In the genomic region with DNA sequence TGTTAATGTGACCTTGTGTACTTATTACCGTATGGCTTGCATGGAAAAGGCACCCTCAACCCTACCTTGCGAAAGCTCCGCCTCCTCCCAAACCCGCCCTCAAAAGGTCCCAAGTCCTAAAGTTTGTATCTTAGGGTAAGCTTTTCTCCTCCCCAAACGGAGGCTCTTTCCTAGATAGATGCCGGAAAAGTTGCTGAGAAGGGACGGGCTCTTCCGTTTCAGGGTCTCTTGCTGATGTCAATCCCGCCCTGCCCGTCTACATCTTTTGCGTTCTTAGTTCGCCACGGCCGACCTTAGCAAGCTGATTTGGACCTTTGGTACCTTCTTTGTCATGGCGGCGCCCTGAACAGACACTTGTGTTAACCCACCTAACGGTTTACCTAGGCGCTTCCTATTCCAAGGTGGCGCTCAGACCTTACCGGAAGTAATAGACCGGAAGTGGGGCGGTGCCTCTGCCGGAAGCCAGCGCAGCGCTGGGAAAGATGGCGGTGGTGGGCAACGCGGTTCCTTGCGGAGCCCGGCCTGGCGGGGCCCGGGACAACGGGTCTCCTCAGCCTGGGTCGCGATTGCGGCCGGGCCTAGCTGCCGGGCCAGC, we compare ENCODE assay signal across 8 mouse cellular contexts. TPM values are rescaled to one million over a fixed set of nuclear protein-coding genes. Genes with fewer than 3 reads are reported as not detected.
DNase-seq lines count a peak whose midpoint lies in the region; ATAC-seq and TF ChIP-seq lines count a peak whose summit lies in the region.

Gene Atp13a1 (plus strand): TSS at position 391 of the 595 bp plus-strand sequence.
Gene Zfp866 (minus strand): TSS at position 406 of the 595 bp plus-strand sequence.

- ATAC-seq in forebrain, embryonic 12.5 days (ENCODE audit: low FRiP score), result peak; percentile 93
- peak; percentile 96 for ATAC-seq in liver, postnatal 0 days
- ATAC-seq in neural tube, embryonic 14.5 days (ENCODE audit: low read depth), result peak; percentile 96

- H3K36me3 ChIP-seq in E14TG2a.4 (ENCODE audit: insufficient read depth, low read length), result peaks cover 38% of the 10 kb centered on the region
- H3K36me3 ChIP-seq in forebrain, embryonic 12.5 days (replicated peaks), result peaks cover 27% of the 10 kb centered on the region
- peaks cover 22% of the 10 kb centered on the region for H3K36me3 ChIP-seq in liver, postnatal 0 days (replicated peaks; ENCODE audit: insufficient read depth, low read length)
- H3K36me3 ChIP-seq in neural tube, embryonic 14.5 days (ENCODE audit: control insufficient read depth, insufficient read depth, low read length), result peaks cover 6% of the 10 kb centered on the region; the same call in 1 of the 2 replicates

- under 1% methylated on average over 38 of the region's 38 CpGs for WGBS in forebrain, embryonic 12.5 days
- under 1% methylated on average over 38 of the region's 38 CpGs for WGBS in large intestine, adult 2 months
- WGBS in liver, postnatal 0 days (ENCODE audit: insufficient replicate concordance), result 0% methylated on average over 38 of the region's 38 CpGs
- under 1% methylated on average over 38 of the region's 38 CpGs for WGBS in neural tube, embryonic 14.5 days

- H3K4me3 ChIP-seq in E14TG2a.4 (replicated peaks; ENCODE audit: low read length), result peak within 1 kb of the TSS; percentile 96
- H3K4me3 ChIP-seq in forebrain, embryonic 12.5 days (replicated peaks), result peak within 1 kb of the TSS; percentile 100
- H3K4me3 ChIP-seq in liver, postnatal 0 days (ENCODE audit: low read depth, low read length), result peak within 1 kb of the TSS; percentile 98
- peak within 1 kb of the TSS; percentile 97 for H3K4me3 ChIP-seq in neural tube, embryonic 14.5 days (ENCODE audit: low read depth, low read length)

- peak within 1 kb of the TSS; percentile 84 for H3K27ac ChIP-seq in forebrain, embryonic 12.5 days
- H3K27ac ChIP-seq in liver, postnatal 0 days (ENCODE audit: low read depth), result peak within 1 kb of the TSS; percentile 98
- peak within 1 kb of the TSS; percentile 63 for H3K27ac ChIP-seq in neural tube, embryonic 14.5 days (ENCODE audit: low read depth, low read length)

- peak within 1 kb of the TSS; percentile 75 for H3K4me2 ChIP-seq in forebrain, embryonic 12.5 days
- H3K4me2 ChIP-seq in liver, postnatal 0 days (ENCODE audit: low read depth, low read length), result peak within 1 kb of the TSS; percentile 79
- H3K4me2 ChIP-seq in neural tube, embryonic 14.5 days (ENCODE audit: low read depth, low read length), result peak within 1 kb of the TSS; percentile 90

- TF ChIP-seq CTCF in E14TG2a.4 (conservative IDR thresholded peaks at IDR 0.05; ENCODE audit: low read length), result no peak
- TF ChIP-seq CTCF in liver, postnatal 0 days (IDR thresholded peaks at IDR 0.05; ENCODE audit: low read depth), result no peak

- DNase-seq in c-Kit-positive CD71-positive TER-119-negative erythroid progenitor cells, embryonic 14.5 days (ENCODE audit: low read depth), result peak; percentile 83
- peak; percentile 93 to 94 for DNase-seq in heart, postnatal 10 days
- DNase-seq in large intestine, adult 2 months (ENCODE audit: low read depth, low spot score), result peak; percentile 76
- DNase-seq in liver, postnatal 0 days, result peak; percentile 93
- DNase-seq in testis, postnatal 10 days (ENCODE audit: low spot score), result peak; percentile 89

- peak within 1 kb of the TSS; percentile 93 for H3K9ac ChIP-seq in forebrain, embryonic 12.5 days
- peak within 1 kb of the TSS; percentile 94 for H3K9ac ChIP-seq in liver, postnatal 0 days (replicated peaks)
- peak within 1 kb of the TSS; percentile 89 for H3K9ac ChIP-seq in neural tube, embryonic 14.5 days (replicated peaks; ENCODE audit: low read depth, low read length)

- no peaks in the 10 kb centered on the region for H3K27me3 ChIP-seq in E14TG2a.4 (ENCODE audit: insufficient read depth, low read length)
- H3K27me3 ChIP-seq in forebrain, embryonic 12.5 days, result no peaks in the 10 kb centered on the region
- no peaks in the 10 kb centered on the region for H3K27me3 ChIP-seq in liver, postnatal 0 days (ENCODE audit: insufficient read depth, low read length)
- H3K27me3 ChIP-seq in neural tube, embryonic 14.5 days (ENCODE audit: control insufficient read depth, insufficient read depth, low read length), result no peaks in the 10 kb centered on the region

- intact Hi-C loops in heart, postnatal 10 days (cut with DNase I), result loop anchor here (1.0 to 5.0 kb wide), 2 partner anchors 75 to 164 kb away; partner anchors contain the start of gene Zfp868

- no peaks in the 10 kb centered on the region for H3K9me3 ChIP-seq in E14TG2a.4 (ENCODE audit: low read length)
- H3K9me3 ChIP-seq in forebrain, embryonic 12.5 days, result no peaks in the 10 kb centered on the region
- no peaks in the 10 kb centered on the region for H3K9me3 ChIP-seq in liver, postnatal 0 days (ENCODE audit: low read length)
- H3K9me3 ChIP-seq in neural tube, embryonic 14.5 days (ENCODE audit: control insufficient read depth, low read length), result no peaks in the 10 kb centered on the region

- TF ChIP-seq EP300 in liver, postnatal 0 days (IDR thresholded peaks at IDR 0.05; ENCODE audit: low read depth), result peak; percentile 51; the same call in 1 of the 2 replicates

- H3K4me1 ChIP-seq in E14TG2a.4 (replicated peaks; ENCODE audit: low read depth, low read length), result peaks cover 40% of the 10 kb centered on the region
- H3K4me1 ChIP-seq in forebrain, embryonic 12.5 days, result peaks cover 17% of the 10 kb centered on the region
- peaks cover 24% of the 10 kb centered on the region for H3K4me1 ChIP-seq in liver, postnatal 0 days (ENCODE audit: insufficient read depth)
- H3K4me1 ChIP-seq in neural tube, embryonic 14.5 days (ENCODE audit: control insufficient read depth, insufficient read depth, low read length), result peaks cover 13% of the 10 kb centered on the region

RNA-seq across cellular contexts. Expression of gene Atp13a1, which starts in this region (rescaled TPM):
- 53.5 and 55.3 TPM in 2 replicates for polyA plus RNA-seq in forebrain, embryonic 12.5 days (2016; fragmentation: Nextera tagmentation; extraction: Ambion mirVana)
- total RNA-seq in heart, postnatal 10 days (2021), result 10 to 100 TPM; 20.7 TPM
- polyA plus RNA-seq in large intestine, adult 2 months (2012; rRNA removed), result 69.2 and 102 TPM in 2 replicates
- 12.9 and 13.8 TPM in 2 replicates for polyA plus RNA-seq in liver, postnatal 0 days (2015; fragmentation: Nextera tagmentation; extraction: Ambion mirVana)
- polyA plus RNA-seq in neural tube, embryonic 14.5 days (2014; fragmentation: Nextera tagmentation; extraction: Ambion mirVana), result 48.0 and 51.1 TPM in 2 replicates

RNA-seq across cellular contexts. Expression of gene Zfp866, which starts in this region (rescaled TPM):
- 42.3 and 43.1 TPM in 2 replicates for polyA plus RNA-seq in forebrain, embryonic 12.5 days (2016; fragmentation: Nextera tagmentation; extraction: Ambion mirVana)
- total RNA-seq in heart, postnatal 10 days (2021), result 10 to 100 TPM; 16.5 to 21.2 TPM
- polyA plus RNA-seq in large intestine, adult 2 months (2012; rRNA removed), result 6.0 and 8.5 TPM in 2 replicates
- polyA plus RNA-seq in liver, postnatal 0 days (2015; fragmentation: Nextera tagmentation; extraction: Ambion mirVana), result 3.6 and 4.6 TPM in 2 replicates
- polyA plus RNA-seq in neural tube, embryonic 14.5 days (2014; fragmentation: Nextera tagmentation; extraction: Ambion mirVana), result 47.1 and 47.7 TPM in 2 replicates

Comparison
In these comparisons a context has a peak if more than half of its experiments do, and no peak if none do; other contexts are left out.
1. Peak in every context shown above with its lines: DNase-seq, ATAC-seq, H3K4me3 ChIP-seq and H3K27ac ChIP-seq.